Mouse (Mus musculus) small intestine, adult 2 months (tissue): ENCODE data around the gene Nav2. TPM values are rescaled to one million over a fixed set of nuclear protein-coding genes. Genes with fewer than 3 reads are reported as not detected.

ENCODE experiments used
- H3K27ac ChIP-seq: fragments of 200-500 bp; 2 replicates; pipeline ENCODE4 v1.5.1; 2012; ENCODE audit warnings: low read depth, low read length, control low read depth, inconsistent platforms; ENCODE audit not compliant: insufficient read depth
- H3K27me3 ChIP-seq: fragments of 200-500 bp; 2 replicates; pipeline ENCODE4 v1.6.1; 2012; ENCODE audit warnings: mild to moderate bottlenecking, moderate library complexity, low read length, inconsistent platforms; ENCODE audit not compliant: control insufficient read depth, insufficient read depth
- H3K36me3 ChIP-seq: fragments of 200-500 bp; 2 replicates; pipeline ENCODE4 v1.6.1; 2012; ENCODE audit warnings: mild to moderate bottlenecking, low read length, control low read depth, inconsistent platforms; ENCODE audit not compliant: control insufficient read depth, insufficient read depth
- H3K4me1 ChIP-seq: fragments of 200-500 bp; 2 replicates; pipeline ENCODE4 v1.6.1; 2012; ENCODE audit warnings: low read length, inconsistent platforms, mixed read lengths; ENCODE audit not compliant: control insufficient read depth, insufficient read depth, insufficient read length
- H3K4me3 ChIP-seq: fragments of 200-500 bp; 2 replicates; pipeline ENCODE4 v1.5.1; 2012; ENCODE audit warnings: low read depth, mild to moderate bottlenecking, control low read depth, inconsistent platforms, low read length, moderate library complexity
- CTCF ChIP-seq: fragments of 200-500 bp; IDR thresholded peaks from 2 replicates; pipeline ENCODE4 v1.5.1; 2012; ENCODE audit warnings: low read depth, mild to moderate bottlenecking, control low read depth, inconsistent platforms, low read length, moderate library complexity, mixed read lengths; ENCODE audit not compliant: insufficient replicate concordance, insufficient read length; ENCODE audit errors: extremely low read depth
- POLR2A ChIP-seq: fragments of 200-500 bp; IDR thresholded peaks from 2 replicates; pipeline ENCODE4 v1.6.1; 2012; ENCODE audit warnings: low read depth, mild to moderate bottlenecking, control low read depth, inconsistent platforms, low read length, moderate library complexity
- WGBS: fragments of 180-500 bp; shearing (Covaris S2); methylation state at CpG from one replicate; pipeline ENCODE4 v1.1.7; 2018; 5-methylcytosine and 5-hydroxymethylcytosine counted together
- polyA plus RNA-seq: library from polyadenylated mRNA; depleted of rRNA; stranded (reverse); fragments of >200 nt; gene quantifications from 2 replicates; pipeline ENCODE4 v1.2.3, GENCODE M21; 2012

Gene Nav2
- polyA plus RNA-seq, 1 experiment = 8.5 TPM

- no peaks in the 10 kb centered on the region for H3K27me3 ChIP-seq
- H3K36me3 ChIP-seq = no peaks in the 10 kb centered on the region
- H3K4me1 ChIP-seq = no peaks in the 10 kb centered on the region
- no peak overlapping the region for H3K4me3 ChIP-seq
- no peak overlapping the region for H3K27ac ChIP-seq
- WGBS = 53% methylated on average over 8 of the region's 8 CpGs
- TF ChIP-seq CTCF = no peak
- TF ChIP-seq POLR2A = no peak
Observed at GRCm38 (mm10) chr7:49084768-49085167, 176.3 kb downstream of the Nav2 start.

DNA sequence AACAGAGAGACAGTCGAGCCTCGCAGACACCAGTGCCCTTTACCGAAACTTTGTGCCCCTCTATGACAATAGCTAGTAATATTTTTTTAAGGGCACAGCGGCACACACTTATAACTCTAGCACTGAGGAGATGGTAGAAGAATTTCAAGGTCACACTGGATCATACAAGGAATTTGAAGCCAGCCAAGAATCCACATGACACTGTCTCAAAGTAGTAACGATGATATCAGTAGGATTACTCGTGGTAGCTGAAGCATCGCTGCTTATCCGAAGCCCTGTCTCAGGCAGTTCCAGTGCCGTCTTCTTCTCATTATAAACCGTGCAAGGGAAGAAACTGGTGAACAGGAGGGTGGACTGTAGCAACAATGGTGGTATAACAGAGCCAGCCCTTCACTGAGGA lies 177.2 kb downstream of the Nav2 start:
- Histone ChIP-seq H3K27me3 (no peaks in the 10 kb centered on the region), H3K4me1 (no peaks in the 10 kb centered on the region), H3K27ac (no peak overlapping the region), H3K36me3 (no peaks in the 10 kb centered on the region), H3K4me3 (no peak overlapping the region)
- WGBS = 83% methylated on average over 10 of the region's 10 CpGs
- TF ChIP-seq POLR2A = no peak
- TF ChIP-seq CTCF = no peak

DNA sequence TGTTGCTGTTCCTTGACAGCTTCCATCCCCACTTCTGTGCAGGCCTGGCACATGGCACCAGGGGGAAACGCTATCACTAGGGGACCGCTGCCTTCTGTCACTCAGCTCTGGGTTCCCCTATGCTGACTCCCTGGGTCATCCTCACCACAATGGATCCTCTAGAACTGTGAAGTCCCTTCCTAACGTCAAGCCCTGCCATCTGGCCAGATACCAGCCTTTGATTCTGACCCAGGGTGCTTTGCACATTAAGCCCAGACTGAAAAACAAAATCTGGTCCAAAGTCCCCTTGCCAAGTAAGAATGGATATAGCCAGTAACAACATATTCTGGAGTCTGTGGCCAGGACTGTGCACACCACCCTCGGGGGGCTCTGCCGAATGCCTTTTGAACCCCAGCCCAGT lies 178.6 kb downstream of the Nav2 start:
- TF ChIP-seq CTCF (no peak), POLR2A (no peak)
- Histone ChIP-seq H3K4me1 (no peaks in the 10 kb centered on the region), H3K36me3 (no peaks in the 10 kb centered on the region), H3K27ac (no peak overlapping the region), H3K27me3 (no peaks in the 10 kb centered on the region), H3K4me3 (no peak overlapping the region)
- WGBS = 77% methylated on average over 5 of the region's 5 CpGs

DNA sequence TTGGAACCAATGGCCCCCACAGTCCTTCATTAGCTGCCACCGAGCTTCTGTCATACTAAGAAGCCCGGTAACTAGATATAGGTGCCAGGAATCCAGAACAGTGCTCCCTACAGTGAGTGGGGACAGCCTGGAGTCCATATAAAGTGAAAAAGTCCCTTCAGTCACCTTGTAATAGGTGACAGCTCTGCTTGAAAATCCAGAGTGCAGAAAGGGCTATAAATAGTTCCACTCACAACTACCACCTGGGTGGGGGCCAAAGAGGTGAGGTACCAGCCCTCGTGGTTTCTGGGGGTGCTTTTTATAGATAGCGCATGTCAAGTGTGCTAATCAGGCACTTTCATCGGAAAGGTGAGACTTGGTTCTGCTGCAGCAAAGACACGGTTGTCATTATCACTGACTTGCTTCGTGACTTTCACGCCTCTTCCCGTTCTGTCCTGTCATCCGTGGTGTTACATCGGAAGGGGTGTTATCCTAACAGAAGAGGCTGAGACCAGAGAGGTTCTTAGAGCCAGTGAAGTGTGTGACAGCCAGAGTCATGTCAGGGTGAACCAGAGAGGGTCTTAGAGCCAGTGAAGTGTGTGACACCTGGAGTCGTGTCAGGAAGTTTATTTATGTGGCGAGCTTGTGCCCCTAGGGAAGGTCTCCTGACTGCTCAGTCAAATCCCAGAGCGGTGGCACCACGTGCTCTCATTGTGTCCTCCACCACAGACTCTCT lies 179.8 kb downstream of the Nav2 start:
- Histone ChIP-seq H3K4me3 (no peak overlapping the region), H3K4me1 (no peaks in the 10 kb centered on the region), H3K36me3 (no peaks in the 10 kb centered on the region), H3K27me3 (no peaks in the 10 kb centered on the region), H3K27ac (no peak overlapping the region)
- TF ChIP-seq POLR2A = no peak
- no peak for TF ChIP-seq CTCF
- WGBS = 68% methylated on average over 15 of the region's 15 CpGs

DNA sequence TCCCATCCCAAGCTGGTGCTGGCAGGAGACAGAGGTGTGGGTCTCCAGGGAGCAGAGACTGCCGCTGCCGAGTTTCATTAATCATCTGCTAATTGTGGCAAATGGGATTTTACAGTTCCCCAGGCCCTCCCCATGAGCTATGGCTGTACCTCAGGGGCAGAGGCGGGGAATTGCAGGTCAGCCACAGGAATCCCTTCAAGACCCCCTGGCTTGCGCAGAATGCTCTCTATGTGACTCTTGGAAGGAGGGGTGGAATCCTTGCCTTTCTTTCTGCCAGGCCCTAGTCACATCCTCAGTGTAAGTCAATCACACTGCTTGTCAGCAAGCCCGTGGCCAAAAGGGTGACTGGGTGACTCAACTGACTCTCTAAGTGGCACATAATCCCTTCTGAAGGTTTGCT lies 182.9 kb downstream of the Nav2 start:
- Histone ChIP-seq H3K27me3 (no peaks in the 10 kb centered on the region), H3K4me3 (no peak overlapping the region), H3K27ac (no peak overlapping the region), H3K36me3 (no peaks in the 10 kb centered on the region), H3K4me1 (no peaks in the 10 kb centered on the region)
- 30% methylated on average over 5 of the region's 5 CpGs for whole genome bisulfite sequencing
- TF ChIP-seq CTCF = no peak

- H3K27me3 ChIP-seq = no peaks in the 10 kb centered on the region
- no peaks in the 10 kb centered on the region for H3K36me3 ChIP-seq
- no peak overlapping the region for H3K27ac ChIP-seq
- no peaks in the 10 kb centered on the region for H3K4me1 ChIP-seq
- WGBS = 44% methylated on average over 5 of the region's 5 CpGs
- H3K4me3 ChIP-seq = no peak overlapping the region
- TF ChIP-seq CTCF = no peak
- no peak for TF ChIP-seq POLR2A
Observed at GRCm38 (mm10) chr7:49091921-49092320, 183.4 kb downstream of the Nav2 start.

- Histone ChIP-seq H3K4me1 (no peaks in the 10 kb centered on the region), H3K36me3 (no peaks in the 10 kb centered on the region), H3K27me3 (no peaks in the 10 kb centered on the region), H3K27ac (no peak overlapping the region), H3K4me3 (no peak overlapping the region)
- TF ChIP-seq CTCF (no peak), POLR2A (no peak)
- 56% methylated on average over 6 of the region's 6 CpGs for WGBS
Observed at GRCm38 (mm10) chr7:49093596-49093995, 185.1 kb downstream of the Nav2 start.
